Mouse (Mus musculus) neural tube, embryonic 12.5 days (tissue): ENCODE data around the gene Cdk18. TPM values are rescaled to one million over a fixed set of nuclear protein-coding genes. Genes with fewer than 3 reads are reported as not detected.

Experiments used
- ATAC-seq: fragments of 200-750 bp; cut with Nextera tagmentation; 2 replicates; pipeline ENCODE4 v1.8.0; 2017; ENCODE audit warnings: low read depth, mild to moderate bottlenecking, moderate TSS enrichment, moderate library complexity; ENCODE audit not compliant: low FRiP score
- H3K27ac ChIP-seq: fragments of 300-500 bp; sonication (generic); 2 replicates; pipeline ENCODE4 v1.5.1; 2016
- H3K27me3 ChIP-seq: fragments of 300-500 bp; sonication (generic); replicated peaks from 2 replicates; pipeline ENCODE4 v1.6.1; 2016; ENCODE audit warnings: mild to moderate bottlenecking
- H3K36me3 ChIP-seq: fragments of 300-500 bp; sonication (generic); 2 replicates; pipeline ENCODE4 v1.6.1; 2016; ENCODE audit warnings: mild to moderate bottlenecking
- H3K4me1 ChIP-seq: fragments of 300-500 bp; sonication (generic); 2 replicates; pipeline ENCODE4 v1.6.1; 2016
- H3K4me2 ChIP-seq: fragments of 300-500 bp; sonication (generic); replicated peaks from 2 replicates; pipeline ENCODE4 v1.6.1; 2016; ENCODE audit warnings: mild to moderate bottlenecking
- H3K4me3 ChIP-seq: fragments of 300-500 bp; sonication (generic); 2 replicates; pipeline ENCODE4 v1.5.1; 2016
- H3K9ac ChIP-seq: fragments of 300-500 bp; sonication (generic); 2 replicates; pipeline ENCODE4 v1.6.1; 2016; ENCODE audit warnings: mild to moderate bottlenecking
- H3K9me3 ChIP-seq: fragments of 300-500 bp; sonication (generic); 2 replicates; pipeline ENCODE4 v1.6.1; 2016; ENCODE audit warnings: mild to moderate bottlenecking
- WGBS: fragments of 180-500 bp; shearing (Covaris S2); methylation state at CpG from one replicate; pipeline ENCODE4 v1.1.7; 2016; 5-methylcytosine and 5-hydroxymethylcytosine counted together
- polyA plus RNA-seq: library from polyadenylated mRNA; unstranded; fragments of >200 nt; fragmentation: Nextera tagmentation; extraction: Ambion mirVana; gene quantifications from 2 replicates; pipeline ENCODE4 v1.2.1, GENCODE M21; 2016

The Cdk18 gene
- polyA plus RNA-seq, 1 experiment from 2014 or later = 0.84 TPM

DNA sequence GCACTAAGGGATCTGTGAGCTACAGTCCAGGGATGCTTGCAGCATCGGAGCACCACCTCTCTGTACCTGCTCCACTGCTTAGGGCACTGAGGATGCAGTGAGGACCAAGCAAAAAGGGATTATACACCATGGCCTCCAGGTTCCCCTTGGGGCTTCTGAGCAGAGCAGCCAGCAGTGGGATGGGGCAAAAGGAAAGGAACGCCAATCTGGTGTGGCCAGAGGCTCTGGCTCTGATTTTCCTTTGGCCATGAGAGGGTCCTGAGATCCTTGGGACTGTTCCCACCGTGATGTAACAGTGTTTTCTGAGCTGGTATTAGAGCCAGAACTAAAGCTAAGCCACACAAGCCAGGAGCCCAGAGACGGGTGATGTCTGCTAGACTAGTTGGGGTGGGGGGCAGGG lies 20.2 kb upstream of the Cdk18 start:
- H3K4me2 ChIP-seq = no peak overlapping the region
- H3K4me3 ChIP-seq = no peak overlapping the region
- H3K4me1 ChIP-seq = peaks cover 25% of the 10 kb centered on the region
- H3K36me3 ChIP-seq = no peaks in the 10 kb centered on the region
- ATAC-seq = no peak
- no peak overlapping the region for H3K27ac ChIP-seq
- no peaks in the 10 kb centered on the region for H3K9me3 ChIP-seq
- WGBS = 58% methylated on average over 4 of the region's 4 CpGs
- no peak overlapping the region for H3K9ac ChIP-seq
- peaks cover 14% of the 10 kb centered on the region for H3K27me3 ChIP-seq

- Histone ChIP-seq H3K36me3 (no peaks in the 10 kb centered on the region), H3K4me3 (no peak overlapping the region), H3K4me1 (peaks cover 21% of the 10 kb centered on the region), H3K9ac (no peak overlapping the region), H3K27ac (no peak overlapping the region), H3K4me2 (no peak overlapping the region), H3K9me3 (no peaks in the 10 kb centered on the region), H3K27me3 (peaks cover 14% of the 10 kb centered on the region)
- 31% methylated on average over 2 of the region's 2 CpGs for whole genome bisulfite sequencing
- ATAC-seq = no peak
Measured at GRCm38 (mm10) chr1:132158741-132159140, 19.3 kb upstream of the Cdk18 start.

- H3K4me1 ChIP-seq = peaks cover 21% of the 10 kb centered on the region
Measured at GRCm38 (mm10) chr1:132157808-132158207, 18.3 kb upstream of the Cdk18 start.

GRCm38 (mm10) chr1:132157016-132157781 lies 17.7 kb upstream of the Cdk18 start:
- Histone ChIP-seq H3K4me3 (no peak overlapping the region), H3K4me1 (peaks cover 21% of the 10 kb centered on the region), H3K9me3 (no peaks in the 10 kb centered on the region), H3K27ac (no peak overlapping the region), H3K9ac (no peak overlapping the region), H3K36me3 (no peaks in the 10 kb centered on the region), H3K4me2 (peak overlapping the region; percentile 38), H3K27me3 (peaks cover 14% of the 10 kb centered on the region)
- peak; percentile 76 for ATAC-seq
- WGBS = 22% methylated on average over 14 of the region's 14 CpGs

More at GRCm38 (mm10) chr1:132157808-132158207, 18.3 kb upstream of the Cdk18 start:
- H3K27me3 ChIP-seq = peaks cover 14% of the 10 kb centered on the region
- no peak overlapping the region for H3K27ac ChIP-seq
- peak overlapping the region; percentile 38 for H3K4me2 ChIP-seq
- H3K9me3 ChIP-seq = no peaks in the 10 kb centered on the region
- peak; percentile 39; the same call in 1 of the 2 replicates for ATAC-seq
- no peak overlapping the region for H3K4me3 ChIP-seq
- H3K9ac ChIP-seq = no peak overlapping the region
- WGBS = 18% methylated on average over 7 of the region's 7 CpGs
- no peaks in the 10 kb centered on the region for H3K36me3 ChIP-seq

DNA sequence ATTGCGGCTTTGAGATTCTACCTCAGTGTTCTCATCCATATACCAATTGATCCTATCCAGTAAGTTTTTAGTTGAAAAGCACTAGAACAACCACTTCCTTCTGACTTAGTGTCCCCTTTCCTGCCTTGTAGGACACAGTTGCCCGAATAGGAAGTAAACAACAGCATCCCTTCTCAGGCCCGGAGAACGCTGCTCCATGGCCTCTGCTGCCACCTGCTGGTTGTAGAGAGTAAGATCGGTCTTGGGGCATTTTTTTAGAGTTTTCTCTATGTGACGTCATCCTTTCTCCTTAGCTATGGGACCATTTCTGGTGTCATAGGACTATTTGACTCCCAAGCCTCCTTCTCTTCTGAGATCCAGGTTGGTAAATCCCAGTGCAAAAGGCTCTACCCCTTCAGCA lies 16.3 kb upstream of the Cdk18 start:
- H3K4me1 ChIP-seq = peaks cover 21% of the 10 kb centered on the region
- no peak overlapping the region for H3K4me3 ChIP-seq
- H3K36me3 ChIP-seq = no peaks in the 10 kb centered on the region
- no peak overlapping the region for H3K27ac ChIP-seq
- ATAC-seq = no peak
- WGBS = 13% methylated on average over 6 of the region's 6 CpGs
- peaks cover 14% of the 10 kb centered on the region for H3K27me3 ChIP-seq
- no peak overlapping the region for H3K4me2 ChIP-seq
- H3K9ac ChIP-seq = no peak overlapping the region
- no peaks in the 10 kb centered on the region for H3K9me3 ChIP-seq

DNA sequence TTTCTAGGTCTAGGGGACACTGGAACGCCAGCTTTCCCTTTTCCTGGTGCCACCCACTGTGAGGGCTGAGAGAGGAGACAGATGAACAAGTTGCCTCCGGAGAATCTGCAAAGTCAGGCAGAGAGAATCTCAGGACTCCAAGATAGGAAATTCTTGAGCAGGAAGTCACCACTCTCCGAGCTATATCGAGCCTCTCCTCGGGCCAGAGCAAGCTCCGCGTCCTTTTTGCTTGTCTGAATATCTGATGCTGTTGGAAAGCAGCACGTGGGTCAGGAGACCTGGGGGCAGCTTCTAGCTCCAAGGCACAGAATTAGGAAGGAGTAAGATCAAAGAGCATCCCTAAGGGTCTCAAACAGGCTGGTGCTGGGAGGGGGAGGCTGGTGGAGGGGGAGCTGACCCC lies 14.2 kb upstream of the Cdk18 start:
- no peak overlapping the region for H3K4me2 ChIP-seq
- 15% methylated on average over 8 of the region's 8 CpGs for WGBS
- H3K4me1 ChIP-seq = peaks cover 5% of the 10 kb centered on the region
- peaks cover 10% of the 10 kb centered on the region for H3K27me3 ChIP-seq
- H3K9me3 ChIP-seq = no peaks in the 10 kb centered on the region
- no peak overlapping the region for H3K27ac ChIP-seq
- no peak for ATAC-seq
- H3K36me3 ChIP-seq = no peaks in the 10 kb centered on the region
- H3K4me3 ChIP-seq = no peak overlapping the region
- no peak overlapping the region for H3K9ac ChIP-seq

- no peaks in the 10 kb centered on the region for H3K9me3 ChIP-seq
- H3K9ac ChIP-seq = no peak overlapping the region
- no peaks in the 10 kb centered on the region for H3K36me3 ChIP-seq
- H3K4me1 ChIP-seq = peaks cover 3% of the 10 kb centered on the region
- ATAC-seq = no peak
- no peak overlapping the region for H3K27ac ChIP-seq
- WGBS = 30% methylated on average over 15 of the region's 15 CpGs
- no peak overlapping the region for H3K4me2 ChIP-seq
- no peak overlapping the region for H3K4me3 ChIP-seq
- H3K27me3 ChIP-seq = peaks cover 5% of the 10 kb centered on the region; the same call in 1 of the 2 replicates
Measured at GRCm38 (mm10) chr1:132153086-132153690, 13.7 kb upstream of the Cdk18 start.

- Histone ChIP-seq H3K27ac (no peak overlapping the region), H3K27me3 (no peaks in the 10 kb centered on the region), H3K4me3 (no peak overlapping the region), H3K4me1 (peaks cover 3% of the 10 kb centered on the region; the same call in 1 of the 2 replicates), H3K4me2 (no peak overlapping the region), H3K9ac (no peak overlapping the region), H3K9me3 (no peaks in the 10 kb centered on the region), H3K36me3 (no peaks in the 10 kb centered on the region)
- no peak for ATAC-seq
- WGBS = 68% methylated on average over 2 of the region's 2 CpGs
Measured at GRCm38 (mm10) chr1:132151908-132152307, 12.4 kb upstream of the Cdk18 start.

DNA sequence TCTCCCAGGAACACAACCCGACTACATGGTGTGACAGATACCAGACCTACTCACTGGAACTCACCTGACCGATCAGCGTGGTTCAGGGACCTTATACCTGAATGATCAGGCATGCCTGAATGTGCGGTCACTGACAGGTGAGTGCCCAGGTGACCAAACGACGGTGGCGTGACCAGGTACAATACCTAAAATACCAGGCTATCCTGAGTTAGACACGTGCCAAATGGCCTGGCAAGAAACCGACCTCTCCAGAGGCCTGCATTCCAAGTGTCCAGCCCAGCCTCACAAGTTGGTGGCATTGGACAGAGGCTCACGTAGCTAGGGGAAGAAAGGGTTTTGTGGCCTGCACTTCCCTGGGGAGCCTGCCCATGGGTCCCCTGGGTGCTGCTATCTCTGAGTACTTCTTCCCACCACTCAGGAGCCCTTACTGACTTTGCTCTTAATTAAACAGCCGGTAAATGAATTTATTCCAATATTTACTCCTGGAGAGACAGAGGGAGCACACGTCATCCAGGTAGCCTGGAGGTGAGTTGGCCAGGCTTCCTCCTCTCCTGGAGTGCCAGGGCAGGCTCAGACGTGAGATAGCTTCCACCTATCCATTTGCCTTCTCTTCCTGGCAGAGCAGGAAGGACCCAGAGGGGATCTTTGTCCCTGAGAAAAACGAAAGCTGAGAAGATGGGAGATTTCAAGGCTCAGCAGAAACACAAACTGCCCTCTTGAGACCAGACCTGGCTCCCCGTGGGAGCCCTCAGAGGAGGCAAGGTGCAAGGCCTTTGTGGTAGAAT lies 11.5 kb upstream of the Cdk18 start:
- ATAC-seq = no peak
- no peak overlapping the region for H3K27ac ChIP-seq

DNA sequence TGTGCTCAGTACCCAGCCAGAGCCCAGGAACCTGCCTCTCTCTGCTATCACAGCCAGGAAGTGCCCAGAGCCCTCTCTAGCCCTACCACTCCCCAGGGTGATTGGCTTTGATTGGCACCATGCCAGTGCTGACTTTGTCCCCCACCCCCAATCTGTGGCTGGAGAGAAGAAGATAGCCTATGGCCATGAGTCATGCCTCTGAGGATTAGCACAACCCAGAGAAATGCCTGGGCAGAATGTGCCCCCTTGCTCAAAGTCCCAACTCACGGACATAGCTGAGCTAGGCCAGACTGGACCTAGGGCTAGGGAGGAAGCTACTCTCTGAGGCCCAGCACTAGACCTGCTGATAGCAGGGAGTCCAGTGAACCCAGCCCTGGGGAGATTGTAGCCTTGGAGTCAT lies 10.7 kb upstream of the Cdk18 start:
- Histone ChIP-seq H3K4me1 (peaks cover 3% of the 10 kb centered on the region; the same call in 1 of the 2 replicates), H3K4me2 (no peak overlapping the region), H3K27me3 (no peaks in the 10 kb centered on the region), H3K27ac (no peak overlapping the region), H3K9me3 (no peaks in the 10 kb centered on the region), H3K4me3 (no peak overlapping the region), H3K9ac (no peak overlapping the region), H3K36me3 (no peaks in the 10 kb centered on the region)
- 43% methylated on average over 1 of the region's 1 CpGs for WGBS
- no peak for ATAC-seq

More for the DNA sequence above, 11.5 kb upstream of the Cdk18 start:
- WGBS = 75% methylated on average over 15 of the region's 15 CpGs
- H3K4me3 ChIP-seq = no peak overlapping the region
- H3K9ac ChIP-seq = no peak overlapping the region
- peaks cover 3% of the 10 kb centered on the region; the same call in 1 of the 2 replicates for H3K4me1 ChIP-seq
- no peaks in the 10 kb centered on the region for H3K9me3 ChIP-seq
- no peak overlapping the region for H3K4me2 ChIP-seq
- no peaks in the 10 kb centered on the region for H3K36me3 ChIP-seq
- H3K27me3 ChIP-seq = no peaks in the 10 kb centered on the region

DNA sequence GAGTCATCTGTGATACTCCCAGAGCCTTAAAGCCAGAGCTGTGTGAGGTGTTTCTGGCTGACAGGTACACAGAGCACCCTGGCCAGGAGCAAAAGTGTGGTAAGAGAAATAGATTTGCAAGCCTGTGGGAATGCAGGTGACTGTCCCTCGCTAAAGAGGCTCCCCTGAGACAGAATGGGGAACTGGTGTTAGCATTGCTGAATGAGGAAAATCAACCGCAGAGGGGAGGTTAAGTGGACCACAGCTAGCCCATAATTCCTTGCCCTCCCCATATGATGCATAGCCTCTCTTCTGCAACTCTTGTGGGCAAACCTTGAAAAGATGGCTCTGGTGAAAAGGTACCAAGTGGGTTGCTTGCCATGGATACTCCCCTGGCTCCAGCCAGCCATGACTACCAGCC lies 9.9 kb upstream of the Cdk18 start:
- no peak overlapping the region for H3K27ac ChIP-seq
- no peak for ATAC-seq
- WGBS = 75% methylated on average over 2 of the region's 2 CpGs
- H3K9ac ChIP-seq = no peak overlapping the region
- no peaks in the 10 kb centered on the region for H3K27me3 ChIP-seq
- H3K4me3 ChIP-seq = no peak overlapping the region
- no peaks in the 10 kb centered on the region for H3K9me3 ChIP-seq
- H3K4me1 ChIP-seq = peaks cover 4% of the 10 kb centered on the region; the same call in 1 of the 2 replicates
- H3K4me2 ChIP-seq = no peak overlapping the region
- no peaks in the 10 kb centered on the region for H3K36me3 ChIP-seq

DNA sequence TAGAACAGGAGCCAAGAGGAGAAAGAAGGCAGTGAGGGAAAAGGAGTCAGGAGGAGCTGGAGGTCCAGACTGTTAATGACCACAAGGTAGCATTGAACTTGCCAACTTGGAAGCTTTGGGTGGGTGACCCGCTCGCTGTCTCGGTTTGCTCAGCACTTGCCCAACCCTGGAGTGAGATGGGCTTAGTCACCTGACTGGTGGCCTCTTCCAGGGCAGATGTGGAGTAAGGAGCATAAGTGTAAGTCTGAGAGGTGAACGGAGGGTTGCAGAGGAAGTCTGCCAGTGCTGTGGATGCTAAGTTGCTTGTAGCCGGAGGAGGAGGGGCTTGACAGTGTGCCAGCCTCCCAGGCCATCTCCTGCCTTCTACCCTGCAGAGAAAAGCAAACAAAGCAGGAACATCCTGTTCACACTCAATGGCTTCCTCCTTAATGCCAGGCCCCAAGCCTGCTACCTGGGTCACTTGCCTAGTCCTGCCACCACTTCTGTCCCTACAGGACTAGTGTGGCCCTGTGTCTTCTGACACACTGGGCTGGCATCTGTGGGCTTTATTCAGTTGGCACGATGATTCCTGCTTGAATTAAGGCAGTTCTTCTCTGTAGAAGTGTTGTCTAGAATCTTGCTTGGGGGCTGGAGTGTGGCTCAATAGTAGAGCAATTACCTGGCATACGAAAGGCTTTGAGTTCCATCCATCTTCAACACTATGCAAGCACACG lies 6.6 kb upstream of the Cdk18 start:
- peaks cover 14% of the 10 kb centered on the region for H3K4me1 ChIP-seq
- H3K4me3 ChIP-seq = no peak overlapping the region
- H3K9me3 ChIP-seq = no peaks in the 10 kb centered on the region
- H3K4me2 ChIP-seq = no peak overlapping the region
- H3K9ac ChIP-seq = no peak overlapping the region
- no peaks in the 10 kb centered on the region for H3K27me3 ChIP-seq
- ATAC-seq = no peak
- H3K27ac ChIP-seq = no peak overlapping the region
- WGBS = 86% methylated on average over 8 of the region's 8 CpGs
- H3K36me3 ChIP-seq = no peaks in the 10 kb centered on the region
